Mouse (Mus musculus) yolk sac, embryonic 10.5 days (tissue): ENCODE measurements around the gene Mak.
A peak's percentile ranks its signal among the peaks of the same experiment; 100 is the strongest.
"Not testable (repeated sequence)": the region's sequence is repeated elsewhere in the genome, so short reads cannot be mapped to it uniquely, and the experiment has no call there.

Experiments used
- DNase-seq: peaks from one replicate; pipeline ENCODE4 v3.0.0-alpha.2; 2017; ENCODE audit warnings: low spot score

The Mak gene

GRCm38 (mm10) chr13:40998537-40998936, 81.0 kb downstream of the Mak start:
- DNase-seq, result not testable (repeated sequence)

GRCm38 (mm10) chr13:40994487-40995263, 84.8 kb downstream of the Mak start:
- no peak for DNase-seq

- no peak for DNase-seq
Observed at GRCm38 (mm10) chr13:40988418-40988817, 91.1 kb downstream of the Mak start.

- DNase-seq, result not testable (repeated sequence)
Observed at GRCm38 (mm10) chr13:40987608-40988303, 91.8 kb downstream of the Mak start.

GRCm38 (mm10) chr13:40986081-40986480, 93.4 kb downstream of the Mak start:
- DNase-seq, result no peak

GRCm38 (mm10) chr13:40982759-40983158, 96.7 kb downstream of the Mak start:
- DNase-seq, result no peak

- DNase-seq, result no peak
Observed at GRCm38 (mm10) chr13:40979321-40979720, 100.2 kb downstream of the Mak start.

- DNase-seq, result no peak
Observed at GRCm38 (mm10) chr13:40978652-40979051, 100.9 kb downstream of the Mak start.

- peak; percentile 29 for DNase-seq
Observed at GRCm38 (mm10) chr13:40977609-40978008, 101.9 kb downstream of the Mak start.
